Mouse (Mus musculus): ENCODE measurements around the gene Gstp2. TPM values are rescaled to one million over a fixed set of nuclear protein-coding genes. Genes with fewer than 3 reads are reported as not detected.

The Gstp2 gene
- 291 and 464 TPM in 2 replicates for polyA plus RNA-seq (2012; rRNA removed; ENCODE audit: low replicate concordance)

GRCm38 (mm10) chr19:4045966-4046865, at the start of gene Gstp2:
TSS of gene Gstp2 (minus strand) at chr19:4046023.

GRCm38 (mm10) chr19:4081394-4081793, 35.6 kb upstream of the Gstp2 start, which contains the start of gene Cabp2:
TSS of gene Cabp2 (plus strand) at chr19:4081578.

GRCm38 (mm10) chr19:4059069-4059740, 13.4 kb upstream of the Gstp2 start, which contains the start of gene Gstp3:
TSS of gene Gstp3 (minus strand) at chr19:4059569.

GRCm38 (mm10) chr19:4037788-4038232, 8.0 kb downstream of the Gstp2 start, which contains the start of gene Gstp1:
TSS of gene Gstp1 (minus strand) at chr19:4037985.

GRCm38 (mm10) chr19:4012432-4013022, 33.3 kb downstream of the Gstp2 start, which contains the start of gene Ndufv1:
TSS of gene Ndufv1 (minus strand) at chr19:4012806.

GRCm38 (mm10) chr19:4003112-4003511, 42.7 kb downstream of the Gstp2 start, which contains the start of gene Doc2g:
TSS of gene Doc2g (plus strand) at chr19:4003313.

GRCm38 (mm10) chr19:4000119-4000900, 45.5 kb downstream of the Gstp2 start, which contains the start of the genes Nudt8 and Gm49405:
TSS of gene Nudt8 (plus strand) at chr19:4000580.
TSS of gene Gm49405 (plus strand) at chr19:4000626.

GRCm38 (mm10) chr19:3992416-3992815, 53.4 kb downstream of the Gstp2 start, which contains the start of gene Tbx10:
TSS of gene Tbx10 (plus strand) at chr19:3992752.

Other genes starting within 250 kb of the Gstp2 start
- 103 and 183 TPM in 2 replicates for gene Chka, start 194.2 kb downstream of the Gstp2 start, polyA plus RNA-seq (2012; rRNA removed; ENCODE audit: low replicate concordance)
- 151 and 158 TPM in 2 replicates for gene Tcirg1, start 138.9 kb downstream of the Gstp2 start, polyA plus RNA-seq (2012; rRNA removed; ENCODE audit: low replicate concordance)
- 282 and 420 TPM in 2 replicates for gene Ndufs8, start 133.2 kb downstream of the Gstp2 start, polyA plus RNA-seq (2012; rRNA removed; ENCODE audit: low replicate concordance)
- 34.0 and 57.2 TPM in 2 replicates for gene Aldh3b1, start 116.2 kb downstream of the Gstp2 start, polyA plus RNA-seq (2012; rRNA removed; ENCODE audit: low replicate concordance)
- gene Unc93b1, start 110.8 kb downstream of the Gstp2 start, polyA plus RNA-seq (2012; rRNA removed; ENCODE audit: low replicate concordance): 99.1 and 127 TPM in 2 replicates
- gene Aldh3b3, start 87.4 kb downstream of the Gstp2 start, polyA plus RNA-seq (2012; rRNA removed; ENCODE audit: low replicate concordance): not detected in 2 replicates
- 0.58 and 1.3 TPM in 2 replicates for gene Aldh3b2, start 73.7 kb downstream of the Gstp2 start, polyA plus RNA-seq (2012; rRNA removed; ENCODE audit: low replicate concordance)
- 136 and 319 TPM in 2 replicates for gene Acy3, start 59.5 kb downstream of the Gstp2 start, polyA plus RNA-seq (2012; rRNA removed; ENCODE audit: low replicate concordance)
- 0.28 TPM in 1 of 2 replicates, not detected in the other for gene Tbx10, start 53.3 kb downstream of the Gstp2 start, polyA plus RNA-seq (2012; rRNA removed; ENCODE audit: low replicate concordance)
- gene Nudt8, start 45.4 kb downstream of the Gstp2 start, polyA plus RNA-seq (2012; rRNA removed; ENCODE audit: low replicate concordance): 26.8 and 33.7 TPM in 2 replicates
- gene Gm49405, start 45.4 kb downstream of the Gstp2 start, polyA plus RNA-seq (2012; rRNA removed; ENCODE audit: low replicate concordance): 0.97 and 1.6 TPM in 2 replicates
- gene Doc2g, start 42.7 kb downstream of the Gstp2 start, polyA plus RNA-seq (2012; rRNA removed; ENCODE audit: low replicate concordance): 9.0 and 9.5 TPM in 2 replicates
- 160 and 198 TPM in 2 replicates for gene Ndufv1, start 33.2 kb downstream of the Gstp2 start, polyA plus RNA-seq (2012; rRNA removed; ENCODE audit: low replicate concordance)
- 2,340 and 2,743 TPM in 2 replicates for gene Gstp1, start 8.0 kb downstream of the Gstp2 start, polyA plus RNA-seq (2012; rRNA removed; ENCODE audit: low replicate concordance)
- gene Gstp3, start 13.5 kb upstream of the Gstp2 start, polyA plus RNA-seq (2012; rRNA removed; ENCODE audit: low replicate concordance): 13.8 and 20.0 TPM in 2 replicates
- 9.6 TPM in 1 of 2 replicates, not detected in the other for gene Cabp2, start 35.6 kb upstream of the Gstp2 start, polyA plus RNA-seq (2012; rRNA removed; ENCODE audit: low replicate concordance)
- gene Cdk2ap2, start 51.2 kb upstream of the Gstp2 start, polyA plus RNA-seq (2012; rRNA removed; ENCODE audit: low replicate concordance): 348 and 507 TPM in 2 replicates
- 152 and 179 TPM in 2 replicates for gene Pitpnm1, start 54.0 kb upstream of the Gstp2 start, polyA plus RNA-seq (2012; rRNA removed; ENCODE audit: low replicate concordance)
- 38.1 and 59.6 TPM in 2 replicates for gene Aip, start 79.8 kb upstream of the Gstp2 start, polyA plus RNA-seq (2012; rRNA removed; ENCODE audit: low replicate concordance)
- gene Gpr152, start 93.8 kb upstream of the Gstp2 start, polyA plus RNA-seq (2012; rRNA removed; ENCODE audit: low replicate concordance): 0.04 TPM in 1 of 2 replicates, not detected in the other
- gene Cabp4, start 98.0 kb upstream of the Gstp2 start, polyA plus RNA-seq (2012; rRNA removed; ENCODE audit: low replicate concordance): 0.22 and 0.57 TPM in 2 replicates
- gene Coro1b, start 102.6 kb upstream of the Gstp2 start, polyA plus RNA-seq (2012; rRNA removed; ENCODE audit: low replicate concordance): 265 and 317 TPM in 2 replicates
- gene Ptprcap, start 107.6 kb upstream of the Gstp2 start, polyA plus RNA-seq (2012; rRNA removed; ENCODE audit: low replicate concordance): 94.5 and 168 TPM in 2 replicates
- gene Rps6kb2, start 117.3 kb upstream of the Gstp2 start, polyA plus RNA-seq (2012; rRNA removed; ENCODE audit: low replicate concordance): 49.5 and 55.8 TPM in 2 replicates
- 1.9 and 3.4 TPM in 2 replicates for gene Carns1, start 129.5 kb upstream of the Gstp2 start, polyA plus RNA-seq (2012; rRNA removed; ENCODE audit: low replicate concordance)
- gene Tbc1d10c, start 145.3 kb upstream of the Gstp2 start, polyA plus RNA-seq (2012; rRNA removed; ENCODE audit: low replicate concordance): 8.6 and 23.0 TPM in 2 replicates
- gene Ppp1ca, start 146.0 kb upstream of the Gstp2 start, polyA plus RNA-seq (2012; rRNA removed; ENCODE audit: low replicate concordance): 237 and 257 TPM in 2 replicates
- 12.2 and 12.9 TPM in 2 replicates for gene Rad9a, start 155.6 kb upstream of the Gstp2 start, polyA plus RNA-seq (2012; rRNA removed; ENCODE audit: low replicate concordance)
- 6.8 and 12.7 TPM in 2 replicates for gene Clcf1, start 168.2 kb upstream of the Gstp2 start, polyA plus RNA-seq (2012; rRNA removed; ENCODE audit: low replicate concordance)
- not detected in 2 replicates for gene AC109138.7, start 168.3 kb upstream of the Gstp2 start, polyA plus RNA-seq (2012; rRNA removed; ENCODE audit: low replicate concordance)
- 67.0 and 146 TPM in 2 replicates for gene Pold4, start 185.9 kb upstream of the Gstp2 start, polyA plus RNA-seq (2012; rRNA removed; ENCODE audit: low replicate concordance)
- 70.2 and 100 TPM in 2 replicates for gene Ssh3, start 223.2 kb upstream of the Gstp2 start, polyA plus RNA-seq (2012; rRNA removed; ENCODE audit: low replicate concordance)
- 0.83 and 3.0 TPM in 2 replicates for gene Ankrd13d, start 237.1 kb upstream of the Gstp2 start, polyA plus RNA-seq (2012; rRNA removed; ENCODE audit: low replicate concordance)